Mouse (Mus musculus) CH12.LX (cell line): ENCODE measurements around the gene Tor3a. TPM values are rescaled to one million over a fixed set of nuclear protein-coding genes. Genes with fewer than 3 reads are reported as not detected.

Experiments used
- DNase-seq: peaks from one replicate; pipeline ENCODE4 v3.0.0-alpha.2; 2013; ENCODE audit errors: extremely low read depth
- H3K27ac ChIP-seq: 2 replicates; pipeline ENCODE4 v1.5.1; 2012; ENCODE audit warnings: low read depth, mild to moderate bottlenecking, control low read depth, moderate library complexity; ENCODE audit not compliant: insufficient read depth
- H3K27me3 ChIP-seq: replicated peaks from 2 replicates; pipeline ENCODE3; 2012; ENCODE audit warnings: inconsistent platforms
- H3K36me3 ChIP-seq, 2 experiments: replicated peaks in 1 of 2; 2 replicates each; pipeline versions ENCODE3 to v1.6.1; 2012; ENCODE audit warnings: inconsistent platforms in 1 of 2, low read length in 1 of 2, mild to moderate bottlenecking in 1 of 2, mixed read lengths in 1 of 2, moderate library complexity in 1 of 2; ENCODE audit not compliant: control insufficient read depth in 1 of 2, insufficient read depth in 1 of 2
- H3K4me1 ChIP-seq, 2 experiments: 2 replicates each; pipeline ENCODE4 v1.6.1; 2012; ENCODE audit warnings: inconsistent platforms in 1 of 2, moderate library complexity in 1 of 2; ENCODE audit not compliant: insufficient read depth in 2 of 2, control insufficient read depth in 1 of 2
- H3K4me2 ChIP-seq: 2 replicates; pipeline ENCODE4 v1.6.1; 2012; ENCODE audit warnings: low read depth, mild to moderate bottlenecking, control low read depth; ENCODE audit not compliant: poor library complexity, insufficient read depth, severe bottlenecking
- H3K4me3 ChIP-seq, 3 experiments: fragments of 150-350 bp in 1 of 3; sonication (generic) in 1 of 3; replicated peaks in 1 of 3; 2 replicates each; pipeline versions ENCODE3 to v1.5.1; 2011 to 2012; ENCODE audit warnings: low read depth in 2 of 3, low read length in 2 of 3, mild to moderate bottlenecking in 2 of 3, moderate library complexity in 2 of 3, control low read depth in 1 of 3, improper control_type of control experiment in 1 of 3, inconsistent platforms in 1 of 3, mixed read lengths in 1 of 3; ENCODE audit not compliant: poor library complexity in 1 of 3
- H3K79me2 ChIP-seq: replicated peaks from 2 replicates; pipeline ENCODE4 v1.6.1; 2012; ENCODE audit warnings: mild to moderate bottlenecking, moderate library complexity; ENCODE audit not compliant: control insufficient read depth, poor library complexity, insufficient read depth, severe bottlenecking; ENCODE audit errors: extremely low read depth
- H3K9ac ChIP-seq: 2 replicates; pipeline ENCODE4 v1.6.1; 2012; ENCODE audit warnings: low read depth, mild to moderate bottlenecking, control low read depth, moderate library complexity; ENCODE audit not compliant: insufficient read depth
- H3K9me3 ChIP-seq: replicated peaks from 2 replicates; pipeline ENCODE3; 2012; ENCODE audit warnings: low read length, inconsistent platforms, mixed read lengths
- BHLHE40 ChIP-seq: IDR thresholded peaks from 2 replicates; pipeline ENCODE4 v1.6.1; 2011; ENCODE audit warnings: mild to moderate bottlenecking, low read depth, low read length, improper control_type of control experiment
- CHD1 ChIP-seq: IDR thresholded peaks from 2 replicates; pipeline ENCODE4 v1.6.1; 2012; ENCODE audit warnings: low read depth, low read length, improper control_type of control experiment, inconsistent platforms
- CHD2 ChIP-seq: IDR thresholded peaks from 2 replicates; pipeline ENCODE4 v1.6.1; 2011; ENCODE audit warnings: low read length, improper control_type of control experiment
- E2F4 ChIP-seq: IDR thresholded peaks from 2 replicates; pipeline ENCODE4 v1.6.1; 2011; ENCODE audit warnings: low read depth, low read length, improper control_type of control experiment; ENCODE audit not compliant: insufficient replicate concordance
- ETS1 ChIP-seq: conservative IDR thresholded peaks from 2 replicates; pipeline ENCODE4 v1.6.1; 2012; ENCODE audit warnings: low read depth, mild to moderate bottlenecking, inconsistent platforms, low read length, improper control_type of control experiment, moderate library complexity
- HCFC1 ChIP-seq: IDR thresholded peaks from 2 replicates; pipeline ENCODE4 v1.6.1; 2012; ENCODE audit warnings: low read depth, mild to moderate bottlenecking, inconsistent platforms, low read length, improper control_type of control experiment
- IRF4 ChIP-seq: IDR thresholded peaks from 2 replicates; pipeline ENCODE4 v1.6.1; 2014; ENCODE audit warnings: low read depth, mild to moderate bottlenecking, inconsistent platforms, low read length, improper control_type of control experiment
- JUN ChIP-seq: IDR thresholded peaks from 2 replicates; pipeline ENCODE4 v1.6.1; 2011; ENCODE audit warnings: low read depth, mild to moderate bottlenecking, low read length, improper control_type of control experiment, moderate library complexity; ENCODE audit not compliant: insufficient read depth
- JUND ChIP-seq: conservative IDR thresholded peaks from 2 replicates; pipeline ENCODE4 v1.6.1; 2011; ENCODE audit warnings: low read depth, low read length, improper control_type of control experiment
- KAT2A ChIP-seq: IDR thresholded peaks from 2 replicates; pipeline ENCODE4 v1.6.1; 2012; ENCODE audit warnings: low read length, improper control_type of control experiment, inconsistent platforms; ENCODE audit not compliant: insufficient replicate concordance
- MAX ChIP-seq: IDR thresholded peaks from 2 replicates; pipeline ENCODE4 v1.6.1; 2011; ENCODE audit warnings: low read length, improper control_type of control experiment
- MAZ ChIP-seq: IDR thresholded peaks from 2 replicates; pipeline ENCODE4 v1.6.1; 2012; ENCODE audit warnings: low read depth, mild to moderate bottlenecking, inconsistent platforms, low read length, improper control_type of control experiment, moderate library complexity
- MEF2A ChIP-seq: IDR thresholded peaks from 2 replicates; pipeline ENCODE4 v1.6.1; 2014; ENCODE audit warnings: low read depth, mild to moderate bottlenecking, inconsistent platforms, low read length, improper control_type of control experiment, borderline replicate concordance
- MYC ChIP-seq: IDR thresholded peaks from 2 replicates; pipeline ENCODE4 v1.6.1; 2011; ENCODE audit warnings: low read depth, mild to moderate bottlenecking, improper control_type of control experiment, low read length
- NELFE ChIP-seq: IDR thresholded peaks from 2 replicates; pipeline ENCODE4 v1.6.1; 2011; ENCODE audit warnings: low read depth, low read length, improper control_type of control experiment
- NRF1 ChIP-seq: IDR thresholded peaks from 2 replicates; pipeline ENCODE4 v1.6.1; 2014; ENCODE audit warnings: low read depth, mild to moderate bottlenecking, inconsistent platforms, low read length, improper control_type of control experiment, moderate library complexity
- POLR2AphosphoS2 ChIP-seq: IDR thresholded peaks from 2 replicates; pipeline ENCODE4 v1.6.1; 2011; ENCODE audit warnings: low read depth, low read length, improper control_type of control experiment
- RAD21 ChIP-seq: IDR thresholded peaks from 2 replicates; pipeline ENCODE4 v1.6.1; 2011; ENCODE audit warnings: low read depth, mild to moderate bottlenecking, low read length, improper control_type of control experiment, moderate library complexity
- RCOR1 ChIP-seq: conservative IDR thresholded peaks from 2 replicates; pipeline ENCODE4 v1.6.1; 2012; ENCODE audit warnings: low read depth, mild to moderate bottlenecking, inconsistent platforms, low read length, improper control_type of control experiment
- SIN3A ChIP-seq: IDR thresholded peaks from 2 replicates; pipeline ENCODE4 v1.6.1; 2012; ENCODE audit warnings: low read length, improper control_type of control experiment, inconsistent platforms
- SMC3 ChIP-seq: IDR thresholded peaks from 2 replicates; pipeline ENCODE4 v1.6.1; 2011; ENCODE audit warnings: low read depth, low read length, improper control_type of control experiment
- TBP ChIP-seq: conservative IDR thresholded peaks from 2 replicates; pipeline ENCODE4 v1.6.1; 2011; ENCODE audit warnings: low read depth, low read length, improper control_type of control experiment
- UBTF ChIP-seq: IDR thresholded peaks from 2 replicates; pipeline ENCODE4 v1.6.1; 2012; ENCODE audit warnings: low read depth, mild to moderate bottlenecking, inconsistent platforms, low read length, improper control_type of control experiment, moderate library complexity
- USF2 ChIP-seq: conservative IDR thresholded peaks from 2 replicates; pipeline ENCODE4 v1.6.1; 2011; ENCODE audit warnings: low read depth, low read length, improper control_type of control experiment
- ZC3H11A ChIP-seq: IDR thresholded peaks from 2 replicates; pipeline ENCODE4 v1.6.1; 2012; ENCODE audit warnings: low read depth, mild to moderate bottlenecking, inconsistent platforms, low read length, improper control_type of control experiment
- ZKSCAN1 ChIP-seq: IDR thresholded peaks from 2 replicates; pipeline ENCODE4 v1.6.1; 2012; ENCODE audit warnings: low read depth, inconsistent platforms, low read length, improper control_type of control experiment, borderline replicate concordance
- ZMIZ1 ChIP-seq: IDR thresholded peaks from 2 replicates; pipeline ENCODE4 v1.6.1; 2012; ENCODE audit warnings: low read depth, mild to moderate bottlenecking, inconsistent platforms, low read length, improper control_type of control experiment
- ZNF384 ChIP-seq: IDR thresholded peaks from 2 replicates; pipeline ENCODE4 v1.6.1; 2012; ENCODE audit warnings: low read depth, low read length, improper control_type of control experiment, inconsistent platforms
- dilution Hi-C: fragments of 300-500 bp; cut with MboI; formaldehyde crosslinking; loops from 2 replicates; pipeline ENCODE4 v1.14.3; 2020; ENCODE audit warnings: low sequenced_read_pairs; ENCODE audit not compliant: extremely low pct_unique_long_range_greater_than_20kb, extremely low pct_ligation_motif_present
- in situ Hi-C: fragments of 300-500 bp; cut with MboI; formaldehyde crosslinking; loops from 3 replicates; pipeline ENCODE4 v1.14.3; 2019; ENCODE audit warnings: low sequenced_read_pairs, low pct_ligation_motif_present, low pct_unique_long_range_greater_than_20kb, mixed read lengths
- polyA plus RNA-seq: library from polyadenylated mRNA; unstranded; fragments of >175 nt; gene quantifications from 2 replicates; pipeline ENCODE4 v1.2.1, GENCODE M21; 2012; ENCODE audit warnings: low read depth; ENCODE audit not compliant: insufficient read length
- total RNA-seq, 2 experiments: library from RNA; depleted of rRNA; stranded (reverse); fragments of 300-350 nt in 1 of 2; fragments of >200 nt in 1 of 2; gene quantifications; 2 replicates each; pipeline ENCODE4 v1.2.3; 2012 to 2014

Tor3a gene
- total and polyA plus RNA-seq, 3 experiments: 37.6 to 85.7 (median 53.8) TPM

DNA sequence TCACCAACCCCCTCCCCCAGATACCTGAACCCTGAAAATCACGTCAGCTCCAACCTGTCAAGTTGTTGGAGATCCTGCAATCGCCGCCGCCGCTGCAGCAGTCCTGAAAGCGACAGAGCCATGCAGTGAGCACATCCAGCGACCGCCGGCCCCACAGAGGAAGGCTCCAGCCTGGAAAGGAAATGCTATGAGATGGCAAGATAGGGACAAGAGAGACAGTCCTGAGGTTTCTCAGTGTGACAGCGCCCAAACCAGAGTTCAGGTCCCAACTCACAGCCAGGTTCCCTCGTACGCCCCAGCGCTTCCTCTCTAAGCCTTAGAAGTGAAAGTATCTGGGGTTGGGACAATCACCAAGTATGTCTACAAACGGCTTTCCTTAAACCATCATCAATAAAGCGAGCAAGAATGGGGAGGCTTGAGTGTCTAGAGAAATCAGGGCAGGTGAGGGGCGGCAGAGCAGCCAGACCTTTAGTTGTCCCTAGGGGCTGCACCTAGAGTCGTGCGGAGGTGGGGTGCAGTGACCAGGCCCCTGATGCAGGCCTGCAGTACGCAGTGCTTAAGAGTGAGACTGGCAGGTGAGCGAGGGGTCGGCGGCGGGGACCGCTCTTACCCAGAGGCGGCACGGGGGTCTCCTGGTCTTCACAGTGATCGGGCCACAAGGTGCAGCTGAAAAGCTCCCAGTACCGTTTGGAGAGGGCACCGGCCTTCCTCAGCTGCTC, 521 bp downstream of the Tor3a start:
- Histone ChIP-seq H3K4me3 (peak overlapping the region; percentile 89 to 94 (median 89)), H3K27ac (peak overlapping the region; percentile 95), H3K9ac (peak overlapping the region; percentile 76), H3K4me1 (peaks cover 11 to 43% of the 10 kb centered on the region in 2 experiments), H3K36me3 (peaks cover 16 to 35% of the 10 kb centered on the region in 2 experiments), H3K27me3 (no peaks in the 10 kb centered on the region), H3K4me2 (peak overlapping the region; percentile 62), H3K9me3 (no peaks in the 10 kb centered on the region), H3K79me2 (peaks cover 6% of the 10 kb centered on the region)
- in situ Hi-C loops: no loop called here
- dilution Hi-C loops: no loop called here
- TF ChIP-seq ETS1 (no peak), IRF4 (no peak), MYC (no peak), ZC3H11A (no peak), RCOR1 (no peak), NRF1 (no peak), BHLHE40 (no peak), KAT2A (no peak), SIN3A (no peak), MAX (no peak), SMC3 (no peak; the same call in 1 of the 2 replicates), CHD1 (no peak), NELFE (no peak), JUND (no peak), MEF2A (no peak), HCFC1 (no peak), RAD21 (no peak), ZMIZ1 (no peak), JUN (no peak)
- peak; percentile 45 for DNase-seq

DNA sequence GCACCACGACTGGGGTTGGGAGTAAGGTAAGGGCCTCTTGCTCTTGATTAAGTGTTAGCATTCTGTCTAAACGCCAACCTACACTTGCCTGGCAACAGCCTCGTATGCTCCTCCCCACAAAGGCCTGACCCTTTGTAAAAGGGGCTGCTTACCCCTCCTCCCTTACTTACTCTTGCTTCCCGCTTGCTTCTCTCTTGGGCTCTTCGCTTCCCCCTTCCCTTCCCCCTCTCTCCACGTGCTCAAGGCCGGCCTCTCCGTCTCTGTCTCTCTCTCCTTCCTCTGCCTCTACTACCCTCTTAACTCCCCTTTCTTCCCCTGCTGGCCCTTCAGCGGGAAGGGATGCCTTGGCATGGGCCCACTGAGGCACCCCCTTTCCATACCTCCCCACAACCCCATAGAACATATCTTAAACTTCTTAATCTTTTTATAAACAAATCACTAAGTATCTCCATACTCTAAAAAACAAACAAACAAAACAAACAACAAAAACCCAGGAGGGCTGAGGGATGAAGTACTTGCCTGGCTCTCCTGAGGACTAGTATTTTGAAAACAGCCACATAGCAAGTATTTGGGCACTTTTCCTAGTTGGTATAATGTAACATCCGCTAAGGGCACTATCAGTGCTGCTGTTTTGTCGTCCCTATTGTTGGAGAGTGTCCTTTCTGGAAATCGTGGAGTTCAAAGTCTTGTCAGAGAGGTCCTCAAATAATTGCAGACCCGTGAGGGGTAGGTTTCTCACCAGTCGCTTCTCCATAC, 1.3 kb downstream of the Tor3a start:
- Histone ChIP-seq H3K4me2 (peak overlapping the region; percentile 62), H3K27me3 (no peaks in the 10 kb centered on the region), H3K79me2 (peaks cover 6% of the 10 kb centered on the region), H3K36me3 (peaks cover 19 to 38% of the 10 kb centered on the region in 2 experiments), H3K9ac (peak overlapping the region; percentile 76), H3K27ac (peak overlapping the region; percentile 95; the same call in 1 of the 2 replicates), H3K9me3 (no peaks in the 10 kb centered on the region), H3K4me1 (peaks cover 16 to 46% of the 10 kb centered on the region in 2 experiments), H3K4me3 (peak overlapping the region; percentile 89 to 94 (median 89))
- peak; percentile 84 for DNase-seq
- dilution Hi-C loops: no loop called here
- in situ Hi-C loops: no loop called here
- peak; percentile 93 for TF ChIP-seq CHD2
- peak; percentile 82; the same call in 1 of the 2 replicates for TF ChIP-seq CHD1
- TF ChIP-seq UBTF: no peak
- TF ChIP-seq TBP: peak; percentile 75
- no peak for TF ChIP-seq ZNF384
- no peak for TF ChIP-seq JUND
- peak; percentile 1; the same call in 1 of the 2 replicates for TF ChIP-seq SMC3
- TF ChIP-seq USF2: no peak
- no peak for TF ChIP-seq E2F4
- no peak for TF ChIP-seq ZKSCAN1
- TF ChIP-seq POLR2AphosphoS2: 0 out of 2 replicates have a peak, but pooled peaks have one; percentile 18
- no peak for TF ChIP-seq RAD21
- peak; percentile 52; the same call in 1 of the 2 replicates for TF ChIP-seq NELFE
- TF ChIP-seq ZMIZ1: no peak
- peak; percentile 64; the same call in 1 of the 2 replicates for TF ChIP-seq MAZ
- TF ChIP-seq ETS1: peak; percentile 48
- TF ChIP-seq MEF2A: peak; percentile 43; the same call in 1 of the 2 replicates
- TF ChIP-seq HCFC1: peak; percentile 43
